Mouse (Mus musculus): ENCODE measurements around the gene Ntrk2. TPM values are rescaled to one million over a fixed set of nuclear protein-coding genes. Genes with fewer than 3 reads are reported as not detected.
"Not testable (repeated sequence)": the region's sequence is repeated elsewhere in the genome, so short reads cannot be mapped to it uniquely, and the experiment has no call there.

Ntrk2 gene
- polyA plus RNA-seq, 1 experiment from 2014 or later = 0.27 TPM

- 25% methylated on average over 4 of the region's 4 CpGs for whole genome bisulfite sequencing (ENCODE audit: insufficient replicate concordance)
- DNase-seq = no peak
- Histone ChIP-seq H3K9me3 (replicated peaks) (no peaks in the 10 kb centered on the region), H3K4me2 (no peak overlapping the region), H3K27me3 (no peaks in the 10 kb centered on the region), H3K36me3 (no peaks in the 10 kb centered on the region), H3K27ac (no peak overlapping the region), H3K4me3 (replicated peaks) (no peak overlapping the region), H3K9ac (no peak overlapping the region), H3K4me1 (replicated peaks) (no peaks in the 10 kb centered on the region)
- no peak for ATAC-seq (ENCODE audit: low read depth)
These were observed 286.4 kb downstream of the Ntrk2 start for GRCm38 (mm10) chr13:59092858-59093154.

DNA sequence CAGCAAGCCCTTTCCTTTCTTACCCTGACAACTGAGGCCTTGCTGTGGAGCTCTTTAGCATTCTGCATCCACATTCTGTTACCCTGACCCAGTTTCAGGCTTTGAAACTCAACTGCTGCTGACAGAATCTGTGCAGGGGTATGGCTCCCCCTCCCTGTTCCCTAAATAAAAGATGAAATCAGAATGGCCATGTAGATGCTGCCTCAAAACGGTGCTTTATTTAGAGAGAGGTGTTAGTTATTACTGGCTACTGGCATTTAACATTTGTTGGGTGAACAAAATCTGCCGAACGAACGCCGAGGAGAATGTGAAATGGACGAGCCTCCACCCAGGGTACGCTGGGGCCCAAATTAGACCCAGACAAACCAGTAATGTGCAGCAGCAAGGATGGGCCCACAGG lies 288.4 kb downstream of the Ntrk2 start:
- no peak for ATAC-seq (ENCODE audit: low read depth)

DNA sequence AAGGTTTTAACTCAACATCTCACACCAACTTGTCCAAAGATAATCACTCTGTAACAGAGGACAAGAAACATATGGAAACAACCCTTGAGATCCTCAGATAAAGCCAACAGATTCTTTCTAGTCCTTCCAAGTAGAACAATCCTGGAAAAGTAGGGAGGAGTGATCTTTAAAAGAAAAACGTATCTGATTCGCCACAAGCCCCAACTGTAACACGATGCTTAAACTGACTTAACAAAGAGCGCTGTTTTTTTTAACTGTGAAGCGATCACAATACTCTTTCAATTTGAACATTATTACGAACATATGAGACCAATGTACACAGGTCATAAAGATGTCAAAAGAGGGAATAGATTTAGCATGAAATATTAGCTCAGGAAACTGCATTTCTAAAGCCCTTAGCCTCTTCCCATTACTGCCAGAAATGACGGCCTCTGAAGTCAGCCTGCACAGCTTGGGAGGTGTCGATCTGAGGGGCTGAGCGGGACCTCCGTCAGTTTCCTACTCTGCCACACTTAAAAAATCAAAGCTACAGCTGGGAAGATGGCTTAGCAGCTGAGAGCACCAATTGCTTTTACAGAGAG lies 289.5 kb downstream of the Ntrk2 start:
- H3K27ac ChIP-seq = no peak overlapping the region
- 43% methylated on average over 10 of the region's 10 CpGs for WGBS (ENCODE audit: insufficient replicate concordance)
- ATAC-seq (ENCODE audit: low read depth) = no peak

More for the DNA sequence above, 288.4 kb downstream of the Ntrk2 start:
- Histone ChIP-seq H3K9ac (no peak overlapping the region), H3K4me3 (replicated peaks) (no peak overlapping the region), H3K36me3 (no peaks in the 10 kb centered on the region), H3K4me1 (replicated peaks) (no peaks in the 10 kb centered on the region), H3K27ac (no peak overlapping the region), H3K27me3 (no peaks in the 10 kb centered on the region), H3K9me3 (replicated peaks) (no peaks in the 10 kb centered on the region), H3K4me2 (no peak overlapping the region)
- 78% methylated on average over 7 of the region's 7 CpGs for WGBS (ENCODE audit: insufficient replicate concordance)
- DNase-seq = no peak

GRCm38 (mm10) chr13:59100086-59100485 lies 293.7 kb downstream of the Ntrk2 start:
- Histone ChIP-seq H3K4me1 (replicated peaks) (no peaks in the 10 kb centered on the region), H3K9me3 (replicated peaks) (no peaks in the 10 kb centered on the region), H3K27me3 (no peaks in the 10 kb centered on the region), H3K9ac (no peak overlapping the region), H3K4me3 (replicated peaks) (no peak overlapping the region), H3K4me2 (no peak overlapping the region), H3K27ac (no peak overlapping the region), H3K36me3 (no peaks in the 10 kb centered on the region)
- WGBS (ENCODE audit: insufficient replicate concordance) = 40% methylated on average over 10 of the region's 10 CpGs
- ATAC-seq (ENCODE audit: low read depth) = no peak
- DNase-seq = no peak

More for the DNA sequence above, 289.5 kb downstream of the Ntrk2 start:
- Histone ChIP-seq H3K9me3 (replicated peaks) (no peaks in the 10 kb centered on the region), H3K4me1 (replicated peaks) (no peaks in the 10 kb centered on the region), H3K9ac (no peak overlapping the region), H3K4me2 (no peak overlapping the region), H3K4me3 (replicated peaks) (no peak overlapping the region), H3K36me3 (no peaks in the 10 kb centered on the region), H3K27me3 (no peaks in the 10 kb centered on the region)
- no peak for DNase-seq

- H3K4me2 ChIP-seq; H3K27ac ChIP-seq; H3K9ac ChIP-seq; H3K36me3 ChIP-seq; H3K27me3 ChIP-seq; H3K4me1 ChIP-seq (replicated peaks); ATAC-seq (ENCODE audit: low read depth); DNase-seq; H3K9me3 ChIP-seq (replicated peaks); H3K4me3 ChIP-seq (replicated peaks): not testable (repeated sequence)
- WGBS (ENCODE audit: insufficient replicate concordance) = 74% methylated on average over 10 of the region's 10 CpGs
These were observed 301.4 kb downstream of the Ntrk2 start for GRCm38 (mm10) chr13:59107791-59108190.

DNA sequence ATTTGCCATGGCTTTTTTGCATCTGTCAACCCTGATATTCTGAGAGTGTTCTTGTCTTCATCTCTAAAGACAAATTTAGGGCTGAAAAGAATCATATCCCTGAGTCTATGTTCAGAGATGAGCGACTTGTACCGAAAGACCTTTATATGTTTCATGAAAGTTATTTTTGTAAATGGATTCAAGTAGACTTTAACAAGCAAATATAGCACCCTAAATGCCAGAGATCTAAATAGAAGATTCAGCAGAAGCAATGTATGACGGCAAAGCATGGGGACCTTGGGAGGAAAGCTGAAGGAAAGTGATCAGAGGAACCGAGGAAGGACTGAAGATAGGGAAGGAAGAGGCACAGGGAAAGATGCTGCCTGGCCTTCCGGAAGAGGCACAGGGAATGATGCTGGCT lies 303.7 kb downstream of the Ntrk2 start:
- Histone ChIP-seq H3K36me3 (no peaks in the 10 kb centered on the region), H3K4me3 (replicated peaks) (no peak overlapping the region), H3K9ac (no peak overlapping the region), H3K9me3 (replicated peaks) (peaks cover 10% of the 10 kb centered on the region), H3K4me1 (replicated peaks) (no peaks in the 10 kb centered on the region), H3K27me3 (no peaks in the 10 kb centered on the region), H3K4me2 (no peak overlapping the region), H3K27ac (no peak overlapping the region)
- no peak for DNase-seq
- no peak for ATAC-seq (ENCODE audit: low read depth)
- 73% methylated on average over 5 of the region's 5 CpGs for WGBS (ENCODE audit: insufficient replicate concordance)

GRCm38 (mm10) chr13:59114684-59115083 lies 308.3 kb downstream of the Ntrk2 start:
- H3K36me3 ChIP-seq = no peaks in the 10 kb centered on the region
- DNase-seq (no peak), ATAC-seq (ENCODE audit: low read depth) (no peak)
- H3K9ac ChIP-seq = no peak overlapping the region
- H3K27ac ChIP-seq = no peak overlapping the region
- no peaks in the 10 kb centered on the region for H3K27me3 ChIP-seq
- 73% methylated on average over 1 of the region's 1 CpGs for WGBS (ENCODE audit: insufficient replicate concordance)
- H3K4me1 ChIP-seq (replicated peaks) = no peaks in the 10 kb centered on the region
- peaks cover 19% of the 10 kb centered on the region for H3K9me3 ChIP-seq (replicated peaks)
- no peak overlapping the region for H3K4me3 ChIP-seq (replicated peaks)
- no peak overlapping the region for H3K4me2 ChIP-seq

- H3K4me1 ChIP-seq (replicated peaks) = no peaks in the 10 kb centered on the region
- H3K9ac ChIP-seq = no peak overlapping the region
- 80% methylated on average over 14 of the region's 14 CpGs for WGBS (ENCODE audit: insufficient replicate concordance)
- no peak overlapping the region for H3K4me3 ChIP-seq (replicated peaks)
- no peaks in the 10 kb centered on the region for H3K27me3 ChIP-seq
- no peak overlapping the region for H3K27ac ChIP-seq
- peaks cover 22% of the 10 kb centered on the region for H3K9me3 ChIP-seq (replicated peaks)
- no peak for ATAC-seq (ENCODE audit: low read depth)
- H3K36me3 ChIP-seq = no peaks in the 10 kb centered on the region
- H3K4me2 ChIP-seq = no peak overlapping the region
- no peak for DNase-seq
These were observed 309.2 kb downstream of the Ntrk2 start for GRCm38 (mm10) chr13:59115551-59115950.

DNA sequence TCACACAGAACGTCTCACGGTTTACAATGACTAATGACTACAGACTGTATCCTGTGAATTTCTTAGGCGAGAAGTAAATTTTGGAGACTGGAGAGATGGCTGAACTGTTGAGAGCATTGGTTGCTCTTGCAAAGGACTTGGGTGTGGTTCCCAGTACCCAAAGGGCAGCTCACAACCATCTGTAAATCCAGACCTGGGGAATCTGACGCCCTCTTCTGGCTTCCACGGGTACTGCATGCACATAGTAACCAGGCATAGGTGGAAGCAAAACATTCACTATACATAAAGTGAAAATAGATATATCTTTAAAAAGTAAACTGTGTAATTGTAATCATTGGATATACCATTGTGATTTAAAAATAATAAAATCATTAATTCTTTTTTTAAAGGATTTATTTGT lies 310.9 kb downstream of the Ntrk2 start:
- no peak for ATAC-seq (ENCODE audit: low read depth)
- Histone ChIP-seq H3K27me3 (no peaks in the 10 kb centered on the region), H3K4me1 (replicated peaks) (no peaks in the 10 kb centered on the region), H3K4me2 (no peak overlapping the region), H3K4me3 (replicated peaks) (no peak overlapping the region), H3K36me3 (no peaks in the 10 kb centered on the region), H3K27ac (no peak overlapping the region), H3K9me3 (replicated peaks) (peaks cover 22% of the 10 kb centered on the region), H3K9ac (no peak overlapping the region)
- no peak for DNase-seq
- 66% methylated on average over 5 of the region's 5 CpGs for WGBS (ENCODE audit: insufficient replicate concordance)

DNA sequence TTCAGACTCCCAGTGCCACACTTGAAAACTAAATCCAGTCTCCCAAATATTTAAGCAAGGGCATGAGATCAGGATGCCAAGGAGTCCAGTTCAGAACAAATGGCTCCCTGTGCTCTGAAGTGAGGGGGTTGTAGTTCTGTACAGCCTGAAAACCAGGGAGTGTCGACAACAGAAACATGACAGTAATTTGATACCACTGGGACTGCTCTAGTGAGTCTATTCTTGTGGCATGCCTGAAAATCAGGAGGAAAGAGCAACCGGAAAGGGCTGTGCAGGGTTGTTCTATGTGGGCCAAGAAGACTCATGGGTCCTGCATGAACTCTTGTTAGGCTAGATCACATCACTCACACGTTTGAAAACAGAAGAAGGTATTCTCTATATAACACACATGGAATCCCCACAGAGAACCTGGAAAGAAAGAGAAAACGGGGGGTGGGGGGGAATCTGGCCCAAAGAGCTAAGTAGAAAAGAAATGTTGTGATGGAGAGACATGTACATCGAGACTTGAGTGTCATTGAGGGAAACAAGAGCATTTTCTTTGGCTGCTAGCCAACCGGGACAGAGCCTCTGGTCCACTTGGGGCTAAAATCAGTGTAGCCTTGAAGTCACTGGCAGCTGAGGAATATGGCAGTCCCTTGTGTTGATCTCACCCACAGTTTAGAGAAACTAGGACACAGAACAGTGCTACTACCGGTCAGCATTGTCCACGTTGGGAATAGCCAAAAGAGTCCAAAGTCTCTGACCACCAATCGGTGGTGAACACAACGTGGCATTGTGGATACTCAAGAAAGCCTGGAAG lies 313.4 kb downstream of the Ntrk2 start:
- Histone ChIP-seq H3K27me3 (no peaks in the 10 kb centered on the region), H3K27ac (no peak overlapping the region), H3K36me3 (no peaks in the 10 kb centered on the region), H3K4me3 (replicated peaks) (no peak overlapping the region), H3K9me3 (replicated peaks) (peaks cover 19% of the 10 kb centered on the region), H3K9ac (no peak overlapping the region), H3K4me1 (replicated peaks) (no peaks in the 10 kb centered on the region), H3K4me2 (no peak overlapping the region)
- ATAC-seq (ENCODE audit: low read depth) = no peak
- no peak for DNase-seq
- 56% methylated on average over 10 of the region's 10 CpGs for WGBS (ENCODE audit: insufficient replicate concordance)

GRCm38 (mm10) chr13:59143141-59143744 lies 336.9 kb downstream of the Ntrk2 start:
- H3K9me3 ChIP-seq (replicated peaks) = no peaks in the 10 kb centered on the region
- no peaks in the 10 kb centered on the region for H3K27me3 ChIP-seq
- no peaks in the 10 kb centered on the region for H3K36me3 ChIP-seq
- no peak overlapping the region for H3K27ac ChIP-seq
- no peaks in the 10 kb centered on the region for H3K4me1 ChIP-seq (replicated peaks)
- no peak overlapping the region for H3K4me2 ChIP-seq
- H3K4me3 ChIP-seq (replicated peaks) = no peak overlapping the region
- no peak overlapping the region for H3K9ac ChIP-seq
- no peak for DNase-seq
- no peak for ATAC-seq (ENCODE audit: low read depth)
- WGBS (ENCODE audit: insufficient replicate concordance) = 62% methylated on average over 7 of the region's 7 CpGs

All from liver, embryonic 13.5 days (tissue).